Mouse (Mus musculus) frontal cortex, postnatal 10 days (tissue): ENCODE measurements at regions not wholly inside any gene's neighbourhood (a gene's known extent, or its start where the extent isn't known, plus 50 kb on each side); places are given as distances from the start of the nearest gene placed in this dataset.

Experiments used
- DNase-seq, 2 experiments: peaks; one replicate each; pipeline ENCODE4 v3.0.0; 2022; ENCODE audit warnings: low spot score in 2 of 2, mixed read lengths in 1 of 2

GRCm38 (mm10) chr7:69326311-69326710 lies 577.3 kb upstream of the Arrdc4 start:
- DNase-seq, result no peak

- no peak for DNase-seq
These were observed 528.1 kb upstream of the Arrdc4 start for GRCm38 (mm10) chr7:69277056-69277705.

- DNase-seq, result no peak
These were observed 527.5 kb upstream of the Arrdc4 start for GRCm38 (mm10) chr7:69276376-69277055.

- DNase-seq, result no peak
These were observed 524.6 kb upstream of the Arrdc4 start for GRCm38 (mm10) chr7:69273670-69274069.

GRCm38 (mm10) chr7:69244519-69244918 lies 495.5 kb upstream of the Arrdc4 start:
- DNase-seq, result no peak

GRCm38 (mm10) chr7:69233296-69233695 lies 484.3 kb upstream of the Arrdc4 start:
- DNase-seq, result peak; percentile 9 to 38

- peak; percentile 11 to 16 for DNase-seq
These were observed 468.8 kb upstream of the Arrdc4 start for GRCm38 (mm10) chr7:69217871-69218270.
